Mouse (Mus musculus) layer of hippocampus, adult 9-11 months (tissue): ENCODE measurements around the gene Rad54l2.

Experiments used
- DNase-seq: peaks from one replicate; pipeline ENCODE4 v3.0.0; 2022

The Rad54l2 gene

GRCm38 (mm10) chr9:106788812-106789321, at the start of gene Rad54l2:
Gene Rad54l2, minus strand, starts transcription at chr9:106789194.
- DNase-seq: peak; percentile 62

GRCm38 (mm10) chr9:106822381-106823104, 33.5 kb upstream of the Rad54l2 start:
- DNase-seq: peak; percentile 75

- peak; percentile 98 for DNase-seq
Observed at GRCm38 (mm10) chr9:106821618-106822380, 32.8 kb upstream of the Rad54l2 start, which contains the start of gene Dcaf1. Gene Dcaf1, plus strand, starts transcription at chr9:106821874.

- no peak for DNase-seq
Observed at GRCm38 (mm10) chr9:106821050-106821617, 32.1 kb upstream of the Rad54l2 start.

- peak; percentile 7 for DNase-seq
Observed at GRCm38 (mm10) chr9:106819201-106819600, 30.2 kb upstream of the Rad54l2 start.

- DNase-seq: no peak
Observed at GRCm38 (mm10) chr9:106818191-106818590, 29.2 kb upstream of the Rad54l2 start.

- no peak for DNase-seq
Observed at GRCm38 (mm10) chr9:106806503-106806902, 17.5 kb upstream of the Rad54l2 start.

GRCm38 (mm10) chr9:106790831-106791230, 1.8 kb upstream of the Rad54l2 start:
- no peak for DNase-seq

GRCm38 (mm10) chr9:106789363-106789762, 369 bp upstream of the Rad54l2 start:
- no peak for DNase-seq

GRCm38 (mm10) chr9:106787979-106788811, 799 bp downstream of the Rad54l2 start:
- no peak for DNase-seq

GRCm38 (mm10) chr9:106785206-106785605, 3.8 kb downstream of the Rad54l2 start:
- no peak for DNase-seq

GRCm38 (mm10) chr9:106783554-106783953, 5.4 kb downstream of the Rad54l2 start:
- DNase-seq: no peak

- DNase-seq: no peak
Observed at GRCm38 (mm10) chr9:106780086-106780485, 8.9 kb downstream of the Rad54l2 start.

GRCm38 (mm10) chr9:106778319-106778718, 10.7 kb downstream of the Rad54l2 start:
- DNase-seq: no peak

- DNase-seq: no peak
Observed at GRCm38 (mm10) chr9:106777423-106777822, 11.6 kb downstream of the Rad54l2 start.

GRCm38 (mm10) chr9:106776116-106776515, 12.9 kb downstream of the Rad54l2 start:
- no peak for DNase-seq

GRCm38 (mm10) chr9:106771770-106772169, 17.2 kb downstream of the Rad54l2 start:
- DNase-seq: no peak

GRCm38 (mm10) chr9:106770216-106770615, 18.8 kb downstream of the Rad54l2 start:
- no peak for DNase-seq

- no peak for DNase-seq
Observed at GRCm38 (mm10) chr9:106769781-106770180, 19.2 kb downstream of the Rad54l2 start.

GRCm38 (mm10) chr9:106756421-106756820, 32.6 kb downstream of the Rad54l2 start:
- DNase-seq: no peak

- no peak for DNase-seq
Observed at GRCm38 (mm10) chr9:106755776-106756175, 33.2 kb downstream of the Rad54l2 start.

GRCm38 (mm10) chr9:106754311-106754710, 34.7 kb downstream of the Rad54l2 start:
- no peak for DNase-seq

- DNase-seq: no peak
Observed at GRCm38 (mm10) chr9:106752135-106752534, 36.9 kb downstream of the Rad54l2 start.
